Mouse (Mus musculus): ENCODE data around the gene Tpd52l2. TPM values are rescaled to one million over a fixed set of nuclear protein-coding genes. Genes with fewer than 3 reads are reported as not detected.

Gene Tpd52l2
- polyA plus RNA-seq, 1 experiment from 2014 or later: 151 TPM

GRCm38 (mm10) chr2:181461536-181462100 lies 35.3 kb upstream of the Tpd52l2 start:
- Histone ChIP-seq H3K4me2 (replicated peaks; ENCODE audit: low read depth, low read length) (no peak overlapping the region), H3K27me3 (ENCODE audit: control insufficient read depth, insufficient read depth, low read length) (no peaks in the 10 kb centered on the region), H3K4me3 (ENCODE audit: low read depth, low read length) (no peak overlapping the region), H3K9me3 (ENCODE audit: control insufficient read depth, low read length) (no peaks in the 10 kb centered on the region), H3K9ac (ENCODE audit: low read depth, low read length) (no peak overlapping the region), H3K4me1 (replicated peaks; ENCODE audit: control insufficient read depth, insufficient read depth, low read length) (no peaks in the 10 kb centered on the region), H3K27ac (ENCODE audit: low read depth, low read length) (no peak overlapping the region), H3K36me3 (ENCODE audit: control insufficient read depth, insufficient read depth, low read length) (no peaks in the 10 kb centered on the region)
- no peak for ATAC-seq (ENCODE audit: low FRiP score)
- WGBS: 84% methylated on average over 1 of the region's 1 CpGs
- DNase-seq (ENCODE audit: low spot score): no peak

GRCm38 (mm10) chr2:181462604-181463003 lies 34.3 kb upstream of the Tpd52l2 start:
- no peaks in the 10 kb centered on the region for H3K9me3 ChIP-seq (ENCODE audit: control insufficient read depth, low read length)
- no peak overlapping the region for H3K4me2 ChIP-seq (replicated peaks; ENCODE audit: low read depth, low read length)
- no peak overlapping the region for H3K9ac ChIP-seq (ENCODE audit: low read depth, low read length)
- H3K27me3 ChIP-seq (ENCODE audit: control insufficient read depth, insufficient read depth, low read length): no peaks in the 10 kb centered on the region
- no peaks in the 10 kb centered on the region for H3K36me3 ChIP-seq (ENCODE audit: control insufficient read depth, insufficient read depth, low read length)
- no peaks in the 10 kb centered on the region for H3K4me1 ChIP-seq (replicated peaks; ENCODE audit: control insufficient read depth, insufficient read depth, low read length)
- WGBS: 71% methylated on average over 1 of the region's 1 CpGs
- no peak overlapping the region for H3K27ac ChIP-seq (ENCODE audit: low read depth, low read length)
- H3K4me3 ChIP-seq (ENCODE audit: low read depth, low read length): no peak overlapping the region
- ATAC-seq (ENCODE audit: low FRiP score) (no peak), DNase-seq (ENCODE audit: low spot score) (no peak)

DNA sequence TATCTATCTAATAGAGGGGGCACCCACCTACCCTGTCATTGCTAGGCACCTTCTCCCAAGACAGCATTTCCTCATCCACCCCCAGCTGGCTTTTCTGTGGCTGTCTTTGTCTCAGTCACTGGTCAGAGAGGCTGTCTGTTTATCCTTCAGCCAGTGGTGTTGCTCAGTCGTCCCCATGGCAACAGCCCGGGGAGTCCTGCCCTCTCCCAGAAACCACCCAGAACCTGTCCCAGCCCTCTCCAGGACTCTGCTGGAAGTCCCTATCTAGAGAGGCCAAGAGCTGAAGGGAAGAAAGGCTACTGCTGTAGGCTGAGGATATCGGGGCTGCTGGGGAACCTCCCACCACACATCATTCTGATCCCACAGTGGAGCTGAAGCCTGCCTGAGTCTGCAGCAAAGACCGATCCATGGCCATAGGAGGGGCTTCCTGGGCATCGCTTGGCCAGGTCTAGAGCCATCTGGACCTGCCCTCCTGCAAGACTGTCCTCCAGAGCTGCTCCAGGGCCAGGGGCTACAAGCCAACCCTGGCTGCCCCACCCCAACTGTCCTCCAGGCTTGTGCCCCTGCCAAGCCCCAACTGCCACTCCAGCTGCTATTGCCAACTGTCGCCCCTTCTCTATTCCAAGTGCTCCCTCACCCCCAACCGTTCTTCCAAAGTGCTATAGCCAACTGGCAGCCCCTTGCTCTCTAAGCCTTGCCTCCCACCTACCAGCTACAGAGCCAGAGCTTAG lies 33.8 kb upstream of the Tpd52l2 start:
- no peak overlapping the region for H3K4me3 ChIP-seq (ENCODE audit: low read depth, low read length)
- H3K27ac ChIP-seq (ENCODE audit: low read depth, low read length): no peak overlapping the region
- H3K36me3 ChIP-seq (ENCODE audit: control insufficient read depth, insufficient read depth, low read length): no peaks in the 10 kb centered on the region
- ATAC-seq (ENCODE audit: low FRiP score) (no peak), DNase-seq (ENCODE audit: low spot score) (peak; percentile 50)
- no peaks in the 10 kb centered on the region for H3K9me3 ChIP-seq (ENCODE audit: control insufficient read depth, low read length)
- no peak overlapping the region for H3K4me2 ChIP-seq (replicated peaks; ENCODE audit: low read depth, low read length)
- 46% methylated on average over 7 of the region's 7 CpGs for WGBS
- no peak overlapping the region for H3K9ac ChIP-seq (ENCODE audit: low read depth, low read length)
- H3K27me3 ChIP-seq (ENCODE audit: control insufficient read depth, insufficient read depth, low read length): no peaks in the 10 kb centered on the region
- no peaks in the 10 kb centered on the region for H3K4me1 ChIP-seq (replicated peaks; ENCODE audit: control insufficient read depth, insufficient read depth, low read length)

GRCm38 (mm10) chr2:181465423-181465822 lies 31.5 kb upstream of the Tpd52l2 start:
- no peaks in the 10 kb centered on the region for H3K36me3 ChIP-seq (ENCODE audit: control insufficient read depth, insufficient read depth, low read length)
- H3K9me3 ChIP-seq (ENCODE audit: control insufficient read depth, low read length): no peaks in the 10 kb centered on the region
- H3K27ac ChIP-seq (ENCODE audit: low read depth, low read length): no peak overlapping the region
- no peak overlapping the region for H3K4me3 ChIP-seq (ENCODE audit: low read depth, low read length)
- WGBS: 60% methylated on average over 3 of the region's 3 CpGs
- DNase-seq (ENCODE audit: low spot score): no peak
- H3K9ac ChIP-seq (ENCODE audit: low read depth, low read length): no peak overlapping the region
- no peaks in the 10 kb centered on the region for H3K27me3 ChIP-seq (ENCODE audit: control insufficient read depth, insufficient read depth, low read length)
- no peak for ATAC-seq (ENCODE audit: low FRiP score)
- no peak overlapping the region for H3K4me2 ChIP-seq (replicated peaks; ENCODE audit: low read depth, low read length)
- no peaks in the 10 kb centered on the region for H3K4me1 ChIP-seq (replicated peaks; ENCODE audit: control insufficient read depth, insufficient read depth, low read length)

DNA sequence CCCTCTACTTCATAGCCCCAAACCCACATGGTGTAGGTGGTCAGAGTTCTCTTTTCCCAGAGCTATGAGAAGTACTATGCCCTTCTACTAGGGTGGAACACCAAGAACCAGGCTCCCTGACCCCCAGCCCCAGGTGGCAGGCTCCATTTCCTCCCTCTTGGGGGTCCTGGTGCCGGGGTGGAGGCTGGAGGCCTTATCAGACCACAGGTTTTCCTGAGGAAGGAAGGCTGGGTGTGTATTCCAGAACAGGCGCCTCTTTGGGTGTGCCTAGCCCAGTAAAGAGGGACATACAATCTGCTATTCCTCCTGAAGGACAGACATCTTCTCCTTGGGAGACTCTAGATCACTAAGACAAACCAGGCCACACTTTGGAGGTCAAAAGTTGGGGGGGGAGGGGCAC lies 26.7 kb upstream of the Tpd52l2 start:
- H3K4me1 ChIP-seq (replicated peaks; ENCODE audit: control insufficient read depth, insufficient read depth, low read length): no peaks in the 10 kb centered on the region
- no peaks in the 10 kb centered on the region for H3K36me3 ChIP-seq (ENCODE audit: control insufficient read depth, insufficient read depth, low read length)
- H3K4me2 ChIP-seq (replicated peaks; ENCODE audit: low read depth, low read length): no peak overlapping the region
- H3K27ac ChIP-seq (ENCODE audit: low read depth, low read length): no peak overlapping the region
- 53% methylated on average over 2 of the region's 2 CpGs for WGBS
- no peaks in the 10 kb centered on the region for H3K27me3 ChIP-seq (ENCODE audit: control insufficient read depth, insufficient read depth, low read length)
- H3K4me3 ChIP-seq (ENCODE audit: low read depth, low read length): no peak overlapping the region
- ATAC-seq (ENCODE audit: low FRiP score) (no peak), DNase-seq (ENCODE audit: low spot score) (no peak)
- H3K9ac ChIP-seq (ENCODE audit: low read depth, low read length): no peak overlapping the region
- no peaks in the 10 kb centered on the region for H3K9me3 ChIP-seq (ENCODE audit: control insufficient read depth, low read length)

- H3K27ac ChIP-seq (ENCODE audit: low read depth, low read length): no peak overlapping the region
- H3K9ac ChIP-seq (ENCODE audit: low read depth, low read length): no peak overlapping the region
- H3K27me3 ChIP-seq (ENCODE audit: control insufficient read depth, insufficient read depth, low read length): no peaks in the 10 kb centered on the region
- no peak for DNase-seq (ENCODE audit: low spot score)
- 79% methylated on average over 5 of the region's 5 CpGs for WGBS
- no peak for ATAC-seq (ENCODE audit: low FRiP score)
- no peak overlapping the region for H3K4me3 ChIP-seq (ENCODE audit: low read depth, low read length)
- H3K9me3 ChIP-seq (ENCODE audit: control insufficient read depth, low read length): no peaks in the 10 kb centered on the region
- H3K4me1 ChIP-seq (replicated peaks; ENCODE audit: control insufficient read depth, insufficient read depth, low read length): no peaks in the 10 kb centered on the region
- no peaks in the 10 kb centered on the region for H3K36me3 ChIP-seq (ENCODE audit: control insufficient read depth, insufficient read depth, low read length)
- no peak overlapping the region for H3K4me2 ChIP-seq (replicated peaks; ENCODE audit: low read depth, low read length)
These were observed 25.7 kb upstream of the Tpd52l2 start for GRCm38 (mm10) chr2:181471246-181471645.

DNA sequence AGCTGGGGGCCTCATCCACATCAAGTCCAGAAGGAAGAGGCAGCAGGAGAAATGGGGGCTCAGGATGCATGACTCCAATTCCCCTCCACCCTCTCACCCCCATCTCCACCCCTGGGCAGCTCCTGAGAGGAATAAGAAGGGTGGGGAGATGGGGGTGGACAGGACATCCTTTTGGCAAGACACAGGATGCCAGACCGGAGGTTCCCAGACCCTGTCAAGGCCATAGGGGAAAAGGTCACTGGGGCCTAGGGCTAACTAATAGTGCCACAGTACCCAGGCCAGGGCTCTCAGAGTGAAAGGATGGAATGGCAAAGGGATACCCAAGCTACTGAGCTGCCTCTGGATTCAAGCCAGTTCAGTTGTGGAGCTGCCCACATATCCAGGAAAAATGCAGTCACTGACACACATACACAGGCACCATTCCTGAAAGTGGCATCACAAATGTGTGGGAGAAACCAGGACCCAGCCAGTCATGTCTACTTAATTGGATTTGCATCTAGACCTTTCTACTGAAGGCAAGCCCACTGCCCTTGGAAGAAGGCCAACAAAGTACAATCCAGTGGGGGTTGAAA lies 24.6 kb upstream of the Tpd52l2 start:
- 65% methylated on average over 1 of the region's 1 CpGs for WGBS
- H3K4me3 ChIP-seq (ENCODE audit: low read depth, low read length): no peak overlapping the region
- DNase-seq (ENCODE audit: low spot score): no peak

GRCm38 (mm10) chr2:181483120-181483519 lies 13.8 kb upstream of the Tpd52l2 start:
- Histone ChIP-seq H3K27me3 (ENCODE audit: control insufficient read depth, insufficient read depth, low read length) (no peaks in the 10 kb centered on the region), H3K27ac (ENCODE audit: low read depth, low read length) (no peak overlapping the region), H3K4me2 (replicated peaks; ENCODE audit: low read depth, low read length) (no peak overlapping the region), H3K9ac (ENCODE audit: low read depth, low read length) (no peak overlapping the region), H3K4me1 (replicated peaks; ENCODE audit: control insufficient read depth, insufficient read depth, low read length) (peaks cover 2% of the 10 kb centered on the region; the same call in 1 of the 2 replicates), H3K4me3 (ENCODE audit: low read depth, low read length) (no peak overlapping the region), H3K9me3 (ENCODE audit: control insufficient read depth, low read length) (no peaks in the 10 kb centered on the region), H3K36me3 (ENCODE audit: control insufficient read depth, insufficient read depth, low read length) (no peaks in the 10 kb centered on the region)
- 64% methylated on average over 2 of the region's 2 CpGs for WGBS
- no peak for DNase-seq (ENCODE audit: low spot score)
- no peak for ATAC-seq (ENCODE audit: low FRiP score)

More for the DNA sequence above, 24.6 kb upstream of the Tpd52l2 start:
- no peak overlapping the region for H3K4me2 ChIP-seq (replicated peaks; ENCODE audit: low read depth, low read length)
- ATAC-seq (ENCODE audit: low FRiP score): no peak
- H3K27me3 ChIP-seq (ENCODE audit: control insufficient read depth, insufficient read depth, low read length): no peaks in the 10 kb centered on the region
- no peaks in the 10 kb centered on the region for H3K36me3 ChIP-seq (ENCODE audit: control insufficient read depth, insufficient read depth, low read length)
- H3K9me3 ChIP-seq (ENCODE audit: control insufficient read depth, low read length): no peaks in the 10 kb centered on the region
- no peaks in the 10 kb centered on the region for H3K4me1 ChIP-seq (replicated peaks; ENCODE audit: control insufficient read depth, insufficient read depth, low read length)
- H3K9ac ChIP-seq (ENCODE audit: low read depth, low read length): no peak overlapping the region
- H3K27ac ChIP-seq (ENCODE audit: low read depth, low read length): no peak overlapping the region
